Mouse (Mus musculus) bone marrow macrophage, adult 2 months (primary cell): Measurements from ENCODE around the gene Cdyl. TPM values are rescaled to one million over a fixed set of nuclear protein-coding genes. Genes with fewer than 3 reads are reported as not detected.
A peak's percentile ranks its signal among the peaks of the same experiment; 100 is the strongest.

Experiments
- H3K27ac ChIP-seq: 2 replicates; pipeline ENCODE4 v1.5.1; 2012; ENCODE audit warnings: low read depth, low read length; ENCODE audit not compliant: insufficient read depth
- H3K4me1 ChIP-seq: 2 replicates; pipeline ENCODE4 v1.6.1; 2012; ENCODE audit warnings: low read length; ENCODE audit not compliant: control insufficient read depth, insufficient read depth
- H3K4me3 ChIP-seq: 2 replicates; pipeline ENCODE4 v1.5.1; 2012; ENCODE audit warnings: mild to moderate bottlenecking, low read length, moderate library complexity; ENCODE audit not compliant: insufficient read depth
- CTCF ChIP-seq: IDR thresholded peaks from 2 replicates; pipeline ENCODE4 v1.5.1; 2012; ENCODE audit warnings: low read depth, mild to moderate bottlenecking, low read length, moderate library complexity
- POLR2A ChIP-seq: IDR thresholded peaks from 2 replicates; pipeline ENCODE4 v1.6.1; 2012; ENCODE audit warnings: mild to moderate bottlenecking, low read depth, low read length, borderline replicate concordance
- polyA plus RNA-seq: library from polyadenylated mRNA; stranded (reverse); fragments of >200 nt; gene quantifications from 2 replicates; pipeline ENCODE4 v1.2.4, GENCODE M21; 2012; ENCODE audit not compliant: missing spikeins, insufficient read depth, insufficient read length

The Cdyl gene
- polyA plus RNA-seq, 1 experiment = 9.3 TPM

DNA sequence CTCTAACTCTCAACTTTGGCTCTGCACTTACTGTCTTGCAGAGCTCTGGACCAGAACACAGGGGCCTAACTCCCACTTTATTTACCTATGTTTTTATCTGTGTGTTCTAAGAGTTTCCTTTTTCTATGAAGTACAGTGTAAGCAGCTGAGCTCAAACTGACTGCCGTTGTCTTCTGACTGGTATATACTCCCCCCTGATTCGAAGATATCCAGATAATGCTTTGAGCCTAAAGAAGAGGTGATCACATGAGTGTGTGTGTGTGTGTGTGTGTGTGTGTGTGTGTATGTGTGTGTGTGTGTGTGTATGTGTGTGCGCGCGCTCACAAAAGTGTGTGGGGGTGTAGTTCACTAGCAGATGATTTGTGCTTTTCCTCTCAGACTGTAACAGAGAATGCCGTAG lies 95.4 kb downstream of the Cdyl start:
- Histone ChIP-seq H3K4me1 (peaks cover 9% of the 10 kb centered on the region), H3K4me3 (no peak overlapping the region), H3K27ac (no peak overlapping the region)
- TF ChIP-seq POLR2A = no peak
- TF ChIP-seq CTCF = no peak

DNA sequence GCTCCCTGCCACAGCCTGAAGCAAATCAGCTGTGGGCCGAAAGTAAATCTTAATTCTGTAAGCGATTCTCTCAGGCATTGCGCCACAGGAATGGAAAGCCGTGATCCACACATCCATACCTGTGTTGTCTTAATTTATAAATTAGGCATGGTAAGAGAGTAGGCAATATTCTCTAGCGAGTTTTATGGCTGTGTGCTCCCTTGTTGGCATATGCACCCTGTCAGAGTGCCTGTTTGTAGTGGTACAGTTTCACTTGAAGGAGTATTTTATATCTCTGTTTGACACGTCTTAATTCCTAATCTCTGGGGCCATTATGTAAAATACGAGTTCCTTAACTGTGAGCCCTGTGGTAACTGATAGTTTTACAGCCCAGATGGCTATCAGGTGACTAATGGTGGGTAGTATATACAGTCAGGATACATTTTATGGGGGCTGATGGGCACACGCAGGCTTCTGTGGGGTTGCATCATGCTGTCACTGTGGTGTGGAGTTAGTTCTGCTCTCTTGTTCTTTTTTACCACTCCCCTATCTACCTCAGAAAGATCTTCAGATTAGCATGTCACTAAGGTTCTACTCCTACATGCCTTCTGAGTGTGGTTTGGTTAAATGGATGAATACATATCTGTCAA lies 96.1 kb downstream of the Cdyl start:
- Histone ChIP-seq H3K27ac (no peak overlapping the region), H3K4me1 (peaks cover 12% of the 10 kb centered on the region), H3K4me3 (no peak overlapping the region)
- TF ChIP-seq POLR2A (no peak), CTCF (no peak)

DNA sequence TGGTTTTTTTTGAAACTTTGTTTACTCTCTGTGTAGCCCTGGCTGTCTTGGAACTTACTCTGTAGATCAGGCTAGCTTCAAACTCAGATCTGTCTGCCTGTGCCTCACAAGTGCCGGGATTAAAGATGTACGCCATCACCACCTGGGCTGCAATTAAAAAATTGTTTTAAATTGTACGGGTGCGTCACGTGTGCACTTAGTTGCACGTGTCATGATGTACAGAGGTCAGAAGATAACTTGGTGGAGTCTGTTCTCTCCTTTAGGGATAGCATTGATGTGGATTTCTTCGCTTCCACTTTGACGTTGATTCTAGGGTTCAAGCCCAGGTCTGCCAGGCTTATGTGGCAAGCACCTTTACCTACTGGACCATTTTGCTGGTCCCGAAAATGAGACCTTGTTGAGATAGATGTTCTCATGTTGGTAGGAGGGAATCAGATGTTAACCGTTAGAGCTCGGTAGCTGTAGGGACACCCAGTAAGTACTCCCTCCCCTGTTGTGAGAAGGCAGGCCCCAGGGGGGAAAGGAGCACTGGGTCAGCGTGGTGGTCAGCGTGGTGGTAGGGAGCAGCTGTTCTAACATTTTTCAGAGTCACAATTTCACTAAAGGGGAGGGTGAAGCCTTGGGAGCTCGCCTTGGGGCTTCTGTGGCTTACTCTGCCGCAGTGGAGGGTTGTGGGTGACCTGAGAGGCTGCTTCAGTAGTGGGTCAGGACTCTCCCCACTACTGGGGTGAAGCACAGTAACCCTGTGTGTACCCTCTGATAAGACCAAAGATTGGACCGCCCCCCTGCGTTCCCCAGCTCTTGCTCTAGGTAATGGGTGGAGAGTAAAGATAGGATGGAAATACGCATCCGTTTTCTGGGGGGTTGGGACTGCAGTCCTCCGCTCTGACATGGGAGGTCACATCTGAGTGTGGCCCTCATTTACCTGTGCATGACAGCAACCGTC lies 97.0 kb downstream of the Cdyl start:
- no peak overlapping the region for H3K4me3 ChIP-seq
- peaks cover 12% of the 10 kb centered on the region for H3K4me1 ChIP-seq
- no peak for TF ChIP-seq CTCF
- TF ChIP-seq POLR2A = no peak
- no peak overlapping the region for H3K27ac ChIP-seq

DNA sequence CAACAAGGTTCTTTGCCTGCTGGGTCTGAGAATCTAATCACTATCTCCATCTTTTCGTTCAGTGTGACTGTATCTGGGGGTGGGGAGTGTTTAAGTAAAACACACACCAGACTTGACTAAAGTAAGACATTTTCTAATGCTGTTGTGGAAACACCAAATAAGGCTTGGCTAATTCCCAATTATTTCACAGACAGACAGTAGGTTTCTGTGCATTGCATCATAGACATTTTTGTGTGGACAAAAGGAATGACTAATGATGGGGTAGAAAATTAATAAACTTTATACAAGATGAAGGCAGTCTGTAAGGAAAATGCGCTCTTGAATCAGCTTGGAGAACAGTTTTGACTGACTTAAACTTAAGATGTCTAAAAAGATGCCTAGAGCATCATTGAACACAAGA lies 100.7 kb downstream of the Cdyl start:
- no peak overlapping the region for H3K4me3 ChIP-seq
- no peak overlapping the region for H3K27ac ChIP-seq
- peaks cover 6% of the 10 kb centered on the region; the same call in 1 of the 2 replicates for H3K4me1 ChIP-seq
- no peak for TF ChIP-seq POLR2A
- TF ChIP-seq CTCF = no peak

DNA sequence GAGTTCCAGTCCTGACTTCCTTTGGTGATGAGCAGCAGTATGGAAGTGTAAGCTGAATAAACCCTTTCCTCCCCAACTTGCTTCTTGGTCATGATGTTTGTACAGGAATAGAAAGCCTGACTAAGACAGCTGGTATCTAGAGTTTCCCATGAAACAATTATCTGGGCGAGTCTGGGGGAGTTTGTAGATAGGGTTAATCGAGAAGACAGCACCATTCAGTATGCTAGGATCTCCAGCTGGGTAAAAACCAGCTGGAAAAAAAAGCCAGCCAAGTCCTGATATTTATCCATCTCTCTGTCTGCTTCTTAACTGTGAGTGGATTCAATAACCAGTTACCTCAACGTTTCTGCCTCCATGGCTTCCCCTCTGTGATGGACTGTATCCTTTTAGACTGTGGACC lies 104.9 kb downstream of the Cdyl start:
- peaks cover 6% of the 10 kb centered on the region; the same call in 1 of the 2 replicates for H3K4me1 ChIP-seq
- TF ChIP-seq POLR2A (no peak), CTCF (no peak)
- no peak overlapping the region for H3K4me3 ChIP-seq
- H3K27ac ChIP-seq = no peak overlapping the region

DNA sequence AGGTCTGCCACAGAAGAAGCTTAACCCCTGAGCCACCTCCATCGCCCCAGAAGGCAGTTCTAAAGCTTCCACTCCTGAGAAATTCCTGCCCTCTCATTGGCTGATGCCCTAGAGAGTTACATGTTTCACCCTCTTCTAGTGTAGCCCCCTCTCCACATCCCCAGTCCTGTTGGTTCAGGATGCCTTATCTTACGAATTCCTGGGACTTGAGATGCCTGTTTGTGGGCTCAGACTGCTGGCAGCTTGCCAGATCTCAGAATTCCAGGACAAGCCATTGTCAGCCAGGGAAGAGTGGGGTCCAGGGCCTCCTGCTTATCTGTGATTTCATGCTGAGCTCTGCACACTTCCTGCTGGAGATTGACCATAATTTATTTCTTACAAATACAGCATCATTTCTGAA lies 106.2 kb downstream of the Cdyl start:
- Histone ChIP-seq H3K4me1 (no peaks in the 10 kb centered on the region), H3K4me3 (no peak overlapping the region), H3K27ac (no peak overlapping the region)
- no peak for TF ChIP-seq POLR2A
- no peak for TF ChIP-seq CTCF

DNA sequence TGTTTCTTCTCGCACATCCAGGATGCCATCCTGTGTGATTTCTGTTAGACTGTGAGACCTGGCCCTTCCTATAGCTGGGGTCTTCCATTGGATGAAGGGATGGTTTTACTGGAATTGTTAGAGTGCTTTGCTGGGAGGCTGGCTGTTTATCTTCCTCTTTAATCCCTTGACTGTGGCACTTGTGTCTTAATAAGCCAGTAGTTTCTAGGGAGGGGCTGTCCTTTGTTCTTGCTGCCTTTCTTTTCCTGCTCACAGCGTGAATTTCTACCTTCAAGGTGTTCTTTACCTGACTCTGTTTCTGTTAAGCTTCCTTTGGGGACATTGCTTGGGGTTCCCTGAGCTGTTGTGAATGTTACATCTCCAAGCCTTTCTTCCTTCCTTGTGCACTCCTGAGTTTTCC lies 110.0 kb downstream of the Cdyl start:
- TF ChIP-seq CTCF (no peak), POLR2A (no peak)
- no peaks in the 10 kb centered on the region for H3K4me1 ChIP-seq
- H3K27ac ChIP-seq = no peak overlapping the region
- H3K4me3 ChIP-seq = no peak overlapping the region

DNA sequence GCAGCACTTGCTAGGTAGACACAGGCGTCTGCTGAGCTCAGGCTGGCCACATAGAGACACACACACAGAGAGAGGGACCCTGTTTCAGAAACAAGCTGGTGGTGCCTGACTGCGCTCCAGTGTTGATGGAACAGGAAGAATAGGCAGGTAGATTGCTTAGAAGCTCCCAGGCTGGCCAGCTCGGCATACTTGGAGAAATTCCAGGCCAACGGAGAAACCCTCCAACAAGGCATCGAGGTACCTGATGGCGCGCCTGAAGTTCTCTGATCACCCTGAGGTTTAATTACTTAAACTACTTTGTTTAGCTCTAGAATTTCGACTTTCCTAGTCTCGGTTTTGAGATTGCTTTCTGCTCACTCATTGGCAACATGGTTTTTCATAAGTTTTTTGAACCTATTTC lies 110.8 kb downstream of the Cdyl start:
- Histone ChIP-seq H3K4me1 (no peaks in the 10 kb centered on the region), H3K4me3 (no peak overlapping the region), H3K27ac (no peak overlapping the region)
- TF ChIP-seq POLR2A (no peak), CTCF (no peak)

DNA sequence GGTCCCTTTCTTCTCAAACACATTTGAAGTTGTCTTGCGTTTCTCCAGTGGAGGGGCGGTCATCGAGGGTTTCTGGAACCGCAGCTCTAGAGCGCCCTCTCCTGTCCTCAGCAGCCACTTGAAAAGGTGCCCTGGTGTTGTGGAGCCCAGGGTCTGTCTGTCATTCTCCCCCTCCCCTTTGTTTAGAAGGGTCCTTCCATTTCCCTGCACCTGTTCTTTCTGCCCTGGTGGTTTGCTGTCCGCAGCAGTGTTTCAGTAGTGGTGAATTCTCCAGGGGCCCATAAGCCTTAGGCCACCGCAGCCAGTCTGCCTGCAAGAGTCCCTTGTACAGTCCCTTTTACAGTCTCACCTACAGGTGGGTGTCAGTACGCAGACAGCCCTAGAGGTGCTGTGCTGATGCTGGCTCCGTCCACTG lies 112.3 kb downstream of the Cdyl start:
- no peak for TF ChIP-seq POLR2A
- peak; percentile 57 for TF ChIP-seq CTCF

DNA sequence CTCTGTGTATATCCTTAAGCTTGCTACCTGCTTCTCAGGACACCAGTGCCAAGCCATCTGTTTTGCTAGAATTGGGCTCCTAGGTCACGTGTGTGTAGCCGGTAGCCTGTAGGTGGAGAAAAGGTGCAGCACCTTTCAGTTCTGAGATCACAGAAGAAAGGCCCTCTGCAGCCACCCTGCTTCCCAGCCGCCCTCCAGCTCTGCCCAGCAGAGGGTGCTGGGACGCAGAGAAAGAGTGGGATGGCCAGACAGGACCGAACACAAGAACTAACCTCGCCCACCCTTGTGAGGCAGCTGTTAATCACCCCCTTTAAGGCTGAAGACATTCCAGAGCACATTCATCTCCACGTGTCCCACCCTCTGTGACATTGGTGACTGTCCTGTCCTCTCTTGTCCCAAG lies 114.1 kb downstream of the Cdyl start:
- H3K4me3 ChIP-seq = no peak overlapping the region
- no peaks in the 10 kb centered on the region for H3K4me1 ChIP-seq
- TF ChIP-seq POLR2A (no peak), CTCF (no peak)
- no peak overlapping the region for H3K27ac ChIP-seq

More for the DNA sequence above, 112.3 kb downstream of the Cdyl start:
- Histone ChIP-seq H3K27ac (no peak overlapping the region), H3K4me1 (no peaks in the 10 kb centered on the region), H3K4me3 (no peak overlapping the region)

DNA sequence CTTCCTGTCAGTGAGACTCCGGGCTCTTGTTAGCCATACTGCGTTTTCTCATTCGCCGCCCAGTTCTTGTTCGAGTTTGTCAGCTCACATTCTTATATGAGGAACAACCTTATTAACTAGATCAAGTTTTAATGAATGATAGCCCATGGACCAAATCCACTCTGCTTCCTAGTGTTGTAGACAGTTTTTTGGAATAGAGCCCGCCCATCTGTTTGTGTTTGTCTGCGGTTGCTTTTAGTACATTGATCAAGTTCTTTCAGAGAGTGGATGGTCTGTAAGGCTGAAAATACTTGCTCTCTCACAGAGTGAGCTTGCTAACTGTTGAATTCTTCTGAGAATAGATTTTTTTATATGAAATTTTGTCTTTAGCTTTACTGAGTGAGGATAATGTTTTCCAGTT lies 116.5 kb downstream of the Cdyl start:
- Histone ChIP-seq H3K4me1 (no peaks in the 10 kb centered on the region), H3K4me3 (no peak overlapping the region)
- TF ChIP-seq CTCF (no peak), POLR2A (no peak)

More for the DNA sequence above, 116.5 kb downstream of the Cdyl start:
- no peak overlapping the region for H3K27ac ChIP-seq
